Mouse (Mus musculus): ENCODE measurements at regions not wholly inside any gene's neighbourhood (a gene's known extent, or its start where the extent isn't known, plus 50 kb on each side); places are given as distances from the start of the nearest gene placed in this dataset.
"Not testable (repeated sequence)": the region's sequence is repeated elsewhere in the genome, so short reads cannot be mapped to it uniquely, and the experiment has no call there.

- 8% methylated on average over 1 of the region's 1 CpGs for WGBS
- not testable (repeated sequence) for H3K36me3 ChIP-seq; H3K4me3 ChIP-seq (replicated peaks); H3K9ac ChIP-seq (replicated peaks); H3K4me1 ChIP-seq (replicated peaks); H3K27ac ChIP-seq; ATAC-seq; H3K27me3 ChIP-seq; H3K4me2 ChIP-seq (replicated peaks); H3K9me3 ChIP-seq
Observed at GRCm38 (mm10) chr7:52732161-52732560, 716.6 kb upstream of the 1700015G11Rik start.

GRCm38 (mm10) chr7:52726236-52726905 is 710.8 kb upstream of the 1700015G11Rik start:
- H3K9ac ChIP-seq (replicated peaks): no peak overlapping the region
- no peak overlapping the region for H3K27ac ChIP-seq
- no peak overlapping the region for H3K4me3 ChIP-seq (replicated peaks)
- ATAC-seq: no peak
- no peaks in the 10 kb centered on the region for H3K27me3 ChIP-seq
- 86% methylated on average over 2 of the region's 2 CpGs for WGBS
- H3K36me3 ChIP-seq: no peaks in the 10 kb centered on the region
- H3K4me1 ChIP-seq (replicated peaks): no peaks in the 10 kb centered on the region
- no peak overlapping the region for H3K4me2 ChIP-seq (replicated peaks)
- H3K9me3 ChIP-seq: 0 out of 2 replicates have a peak, but pooled peaks cover 4% of the 10 kb centered on the region

GRCm38 (mm10) chr7:52702464-52703145 is 687.1 kb upstream of the 1700015G11Rik start:
- Histone ChIP-seq H3K4me2 (replicated peaks) (no peak overlapping the region), H3K4me1 (replicated peaks) (no peaks in the 10 kb centered on the region), H3K9ac (replicated peaks) (no peak overlapping the region), H3K36me3 (no peaks in the 10 kb centered on the region), H3K27ac (no peak overlapping the region), H3K9me3 (no peaks in the 10 kb centered on the region), H3K27me3 (no peaks in the 10 kb centered on the region), H3K4me3 (replicated peaks) (no peak overlapping the region)
- 79% methylated on average over 3 of the region's 3 CpGs for WGBS
- ATAC-seq: 0 out of 2 replicates have a peak, but pooled peaks have one; percentile 58

- no peak overlapping the region for H3K4me2 ChIP-seq (replicated peaks)
- 90% methylated on average over 1 of the region's 1 CpGs for WGBS
- H3K4me3 ChIP-seq (replicated peaks): no peak overlapping the region
- H3K9me3 ChIP-seq: no peaks in the 10 kb centered on the region
- H3K27me3 ChIP-seq: no peaks in the 10 kb centered on the region
- no peaks in the 10 kb centered on the region for H3K36me3 ChIP-seq
- no peak overlapping the region for H3K27ac ChIP-seq
- H3K9ac ChIP-seq (replicated peaks): no peak overlapping the region
- no peaks in the 10 kb centered on the region for H3K4me1 ChIP-seq (replicated peaks)
- no peak for ATAC-seq
Observed at GRCm38 (mm10) chr7:52668341-52668740, 652.8 kb upstream of the 1700015G11Rik start.

All from midbrain, embryonic 13.5 days (tissue).